Mouse (Mus musculus): ENCODE measurements at regions not wholly inside any gene's neighbourhood (a gene's known extent, or its start where the extent isn't known, plus 50 kb on each side); places are given as distances from the start of the nearest gene placed in this dataset.
"Not testable (repeated sequence)": the region's sequence is repeated elsewhere in the genome, so short reads cannot be mapped to it uniquely, and the experiment has no call there.

DNA sequence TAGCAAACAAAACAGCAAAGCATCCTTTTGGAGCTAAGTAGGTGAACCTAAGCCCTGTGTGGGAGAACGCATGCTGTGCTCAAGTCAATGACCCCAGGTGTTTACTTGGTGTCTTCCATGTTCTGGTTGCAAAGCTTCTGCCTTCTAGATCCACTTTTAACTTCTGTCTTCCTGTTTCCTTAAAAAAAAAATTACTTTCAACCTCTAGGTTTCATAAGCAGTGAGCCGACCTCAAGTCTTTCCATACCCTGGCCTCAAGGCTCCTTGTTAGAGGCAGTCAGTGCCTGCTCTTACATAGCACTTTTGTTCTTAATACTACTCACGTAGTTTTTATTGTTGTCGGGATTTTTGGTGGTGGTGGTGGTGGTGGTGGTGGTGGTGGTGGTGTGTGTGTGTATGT is 149.9 kb upstream of the Emcn start:
- no peak for ATAC-seq (ENCODE audit: extremely low read depth, insufficient number of reproducible peaks, low FRiP score, poor library complexity, severe bottlenecking)

DNA sequence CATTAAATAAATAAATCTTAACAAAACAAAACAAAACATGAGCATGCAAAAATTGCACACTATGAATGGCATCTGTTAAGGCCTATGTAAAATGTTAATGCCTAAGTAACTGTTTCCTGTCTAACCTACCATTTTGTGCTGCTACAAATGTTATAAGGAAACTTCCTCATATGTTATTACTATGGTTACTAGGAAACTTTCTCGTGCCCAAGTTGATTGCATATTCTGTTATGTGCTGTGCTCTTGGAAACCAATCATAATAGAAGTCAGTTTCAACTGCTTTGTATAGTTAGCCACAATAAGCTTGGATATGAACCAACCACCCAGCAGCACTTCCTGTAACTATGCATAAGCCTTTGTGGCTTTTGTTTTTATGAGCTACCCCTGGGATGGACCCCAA is 147.0 kb upstream of the Emcn start:
- no peak for ATAC-seq (ENCODE audit: extremely low read depth, insufficient number of reproducible peaks, low FRiP score, poor library complexity, severe bottlenecking)

DNA sequence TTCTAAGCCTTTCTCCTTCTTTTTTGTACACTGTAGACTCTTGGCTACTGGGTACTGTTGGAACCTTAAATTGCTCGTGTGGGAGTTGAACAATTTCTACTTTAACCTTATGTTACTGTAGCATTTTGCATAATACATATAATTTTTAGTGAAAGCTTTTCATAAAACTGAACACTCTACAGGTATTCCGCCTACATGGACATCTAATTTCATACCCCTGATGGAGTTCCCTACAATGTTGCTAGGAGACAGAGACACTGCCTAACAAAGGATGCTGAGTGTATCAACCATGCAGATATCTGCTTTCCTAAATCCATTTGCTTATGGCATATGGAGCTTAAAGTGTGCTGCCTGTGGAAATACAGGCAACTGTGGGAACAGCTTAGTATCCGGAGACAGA is 129.2 kb upstream of the Emcn start:
- ATAC-seq (ENCODE audit: extremely low read depth, insufficient number of reproducible peaks, low FRiP score, poor library complexity, severe bottlenecking): no peak

DNA sequence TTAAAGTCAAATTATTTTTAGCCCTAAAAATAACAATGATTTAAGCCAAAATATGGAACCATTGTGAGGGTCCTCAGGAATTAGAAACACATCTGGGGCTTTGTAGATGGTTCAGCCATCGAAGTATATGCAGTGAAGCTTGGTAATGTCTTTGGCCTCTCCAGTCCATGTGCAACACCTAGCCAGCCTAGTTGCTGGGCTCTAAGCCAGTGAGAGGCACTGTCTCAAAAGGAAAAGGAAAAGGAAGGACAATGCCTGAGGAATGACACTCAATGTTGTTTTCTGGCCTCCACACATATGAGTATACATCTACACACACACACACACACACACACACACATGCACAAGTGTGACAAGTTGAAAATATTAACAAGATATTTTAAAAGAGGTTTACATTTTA is 124.8 kb upstream of the Emcn start:
- no peak for ATAC-seq (ENCODE audit: extremely low read depth, insufficient number of reproducible peaks, low FRiP score, poor library complexity, severe bottlenecking)

- no peak for ATAC-seq (ENCODE audit: extremely low read depth, insufficient number of reproducible peaks, low FRiP score, poor library complexity, severe bottlenecking)
Observed at GRCm38 (mm10) chr3:137217245-137217644, 123.6 kb upstream of the Emcn start.

DNA sequence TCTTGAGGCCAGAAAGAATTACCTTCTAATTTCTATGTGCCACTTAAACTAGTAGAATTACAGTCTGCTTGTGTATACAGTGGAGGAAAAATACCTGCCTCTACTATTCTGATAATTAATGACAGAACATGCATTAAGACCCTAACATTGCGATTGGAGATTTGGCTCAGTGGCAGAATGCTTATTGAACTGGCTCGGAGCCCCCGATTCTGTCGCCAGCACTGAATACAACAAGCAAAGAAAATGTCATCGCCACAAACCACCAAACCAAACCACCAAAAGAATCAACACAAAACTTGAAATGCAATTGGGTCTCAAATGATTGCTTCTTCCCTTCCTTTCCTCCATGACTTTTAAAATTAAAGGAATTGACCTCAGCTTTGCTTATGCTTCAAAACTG is 122.9 kb upstream of the Emcn start:
- no peak for ATAC-seq (ENCODE audit: extremely low read depth, insufficient number of reproducible peaks, low FRiP score, poor library complexity, severe bottlenecking)

GRCm38 (mm10) chr3:137226151-137226550 is 114.7 kb upstream of the Emcn start:
- no peak for ATAC-seq (ENCODE audit: extremely low read depth, insufficient number of reproducible peaks, low FRiP score, poor library complexity, severe bottlenecking)

- no peak for ATAC-seq (ENCODE audit: extremely low read depth, insufficient number of reproducible peaks, low FRiP score, poor library complexity, severe bottlenecking)
Observed at GRCm38 (mm10) chr3:137227122-137227838, 113.6 kb upstream of the Emcn start.

- ATAC-seq (ENCODE audit: extremely low read depth, insufficient number of reproducible peaks, low FRiP score, poor library complexity, severe bottlenecking): no peak
Observed at GRCm38 (mm10) chr3:137228416-137228815, 112.5 kb upstream of the Emcn start.

GRCm38 (mm10) chr3:137242877-137243276 is 98.0 kb upstream of the Emcn start:
- ATAC-seq (ENCODE audit: extremely low read depth, insufficient number of reproducible peaks, low FRiP score, poor library complexity, severe bottlenecking): no peak

DNA sequence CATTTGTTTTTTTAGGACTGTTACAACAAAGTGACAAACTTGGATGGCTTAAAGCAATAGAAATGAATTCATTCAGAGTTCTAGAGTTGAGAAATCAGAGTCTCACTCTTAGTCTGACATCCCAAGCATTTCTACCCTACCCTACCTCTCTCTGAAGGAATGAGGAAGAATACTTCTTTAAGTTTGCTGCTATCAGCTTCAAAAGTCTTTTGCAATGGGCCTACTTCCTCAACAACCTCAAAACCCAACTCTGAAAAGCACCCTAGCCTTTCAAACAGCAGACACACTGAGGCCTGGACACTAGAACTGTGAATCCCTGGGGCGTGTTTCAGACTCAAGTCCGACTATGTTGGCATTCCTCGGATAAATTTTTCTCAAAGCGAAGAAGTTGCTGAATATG is 77.0 kb upstream of the Emcn start:
- ATAC-seq (ENCODE audit: extremely low read depth, insufficient number of reproducible peaks, low FRiP score, poor library complexity, severe bottlenecking): no peak

- ATAC-seq (ENCODE audit: extremely low read depth, insufficient number of reproducible peaks, low FRiP score, poor library complexity, severe bottlenecking): no peak
Observed at GRCm38 (mm10) chr3:137267752-137268151, 73.1 kb upstream of the Emcn start.

- no peak for ATAC-seq (ENCODE audit: extremely low read depth, insufficient number of reproducible peaks, low FRiP score, poor library complexity, severe bottlenecking)
Observed at GRCm38 (mm10) chr3:137275444-137275843, 65.4 kb upstream of the Emcn start.

GRCm38 (mm10) chr3:137279284-137279683 is 61.6 kb upstream of the Emcn start:
- no peak for ATAC-seq (ENCODE audit: extremely low read depth, insufficient number of reproducible peaks, low FRiP score, poor library complexity, severe bottlenecking)

GRCm38 (mm10) chr3:137281052-137281451 is 59.8 kb upstream of the Emcn start:
- ATAC-seq (ENCODE audit: extremely low read depth, insufficient number of reproducible peaks, low FRiP score, poor library complexity, severe bottlenecking): no peak

DNA sequence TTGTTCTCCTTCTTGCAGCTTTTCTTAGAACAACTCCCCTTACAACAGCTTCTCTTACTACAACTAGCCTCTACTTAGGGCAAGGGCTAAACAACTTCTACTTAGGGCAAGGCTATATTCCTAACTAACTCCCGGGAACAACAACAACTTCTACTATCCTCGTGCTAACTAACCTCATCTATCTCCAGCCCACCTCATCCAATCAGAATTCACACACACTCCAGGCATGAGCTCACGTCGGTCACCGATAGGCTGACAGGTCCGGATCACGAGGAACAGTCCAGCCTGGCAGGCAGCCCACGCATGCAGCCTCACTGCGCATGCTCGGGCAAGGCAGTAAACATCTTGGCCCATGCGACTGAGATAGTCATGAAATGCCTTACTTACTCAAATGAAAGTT is 53.3 kb upstream of the Emcn start:
- not testable (repeated sequence) for ATAC-seq (ENCODE audit: extremely low read depth, insufficient number of reproducible peaks, low FRiP score, poor library complexity, severe bottlenecking)

- peak; percentile 97 for ATAC-seq (ENCODE audit: extremely low read depth, insufficient number of reproducible peaks, low FRiP score, poor library complexity, severe bottlenecking)
Observed at GRCm38 (mm10) chr3:137288301-137288942, 52.4 kb upstream of the Emcn start.

DNA sequence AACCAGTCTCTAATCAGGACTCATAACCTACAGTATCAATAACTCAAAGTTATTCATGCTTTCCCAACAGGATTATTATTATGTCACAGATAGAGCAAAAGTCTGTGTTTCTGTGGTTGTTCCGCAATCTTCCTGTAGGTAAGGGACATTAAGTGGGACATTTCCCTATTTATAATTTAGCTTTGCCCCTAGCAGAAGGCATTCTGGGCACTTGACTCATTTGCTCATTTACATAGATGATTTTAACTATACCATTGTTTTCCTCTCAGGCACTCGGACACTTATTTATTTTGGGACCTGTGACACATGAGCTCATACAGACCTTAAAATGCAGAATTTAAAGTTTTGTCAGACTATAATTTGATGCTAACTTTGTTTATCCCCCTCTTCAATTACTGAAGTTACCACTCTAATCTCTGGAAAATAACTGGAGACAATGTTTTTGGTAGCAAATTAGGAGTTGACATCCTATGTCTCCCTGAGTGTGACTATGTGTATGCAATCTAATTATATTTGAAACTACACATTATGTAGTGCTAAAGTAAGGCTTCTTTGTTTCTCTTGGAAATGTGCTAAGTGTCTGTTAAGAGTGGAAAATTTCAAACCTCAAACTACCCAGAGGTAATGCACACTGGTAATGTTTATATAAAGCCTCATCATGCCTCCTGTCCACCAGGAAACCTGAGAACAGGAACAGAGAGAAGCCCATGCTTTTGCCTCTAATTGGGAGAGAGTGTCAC is 51.8 kb upstream of the Emcn start:
- ATAC-seq (ENCODE audit: extremely low read depth, insufficient number of reproducible peaks, low FRiP score, poor library complexity, severe bottlenecking): no peak

DNA sequence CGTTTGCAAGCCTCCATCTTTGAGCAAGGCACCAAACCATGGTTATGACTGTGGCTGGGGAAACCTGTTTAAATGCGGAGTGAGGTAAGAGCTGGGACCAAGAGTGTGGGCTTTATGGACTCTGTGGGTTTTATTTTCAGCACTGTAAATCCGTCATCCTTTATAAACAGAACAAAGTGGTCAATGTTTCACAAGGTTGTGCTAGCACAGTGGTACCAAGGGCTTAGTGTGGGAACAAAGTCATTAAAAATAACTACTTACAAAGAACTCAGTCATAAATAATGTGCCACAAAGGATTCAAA is 51.2 kb upstream of the Emcn start:
- ATAC-seq (ENCODE audit: extremely low read depth, insufficient number of reproducible peaks, low FRiP score, poor library complexity, severe bottlenecking): no peak
